Mouse (Mus musculus): ENCODE results near the gene Pias3. TPM values are rescaled to one million over a fixed set of nuclear protein-coding genes. Genes with fewer than 3 reads are reported as not detected.
"Not testable (repeated sequence)": the region's sequence is repeated elsewhere in the genome, so short reads cannot be mapped to it uniquely, and the experiment has no call there.

The Pias3 gene
- polyA plus RNA-seq, 1 experiment from 2014 or later = 74.1 TPM

GRCm38 (mm10) chr3:96730785-96731184 lies 34.6 kb downstream of the Pias3 start:
- Histone ChIP-seq H3K4me3 (replicated peaks) (no peak overlapping the region), H3K4me2 (replicated peaks) (no peak overlapping the region), H3K9me3 (replicated peaks) (no peaks in the 10 kb centered on the region), H3K9ac (no peak overlapping the region), H3K27me3 (no peaks in the 10 kb centered on the region), H3K4me1 (peaks cover 16% of the 10 kb centered on the region), H3K27ac (replicated peaks) (no peak overlapping the region), H3K36me3 (no peaks in the 10 kb centered on the region)
- no peak for ATAC-seq (ENCODE audit: insufficient number of reproducible peaks, low FRiP score, low TSS enrichment, low read depth)
- 81% methylated on average over 5 of the region's 5 CpGs for WGBS

- Histone ChIP-seq H3K9me3 (replicated peaks) (no peaks in the 10 kb centered on the region), H3K27me3 (no peaks in the 10 kb centered on the region), H3K4me2 (replicated peaks) (no peak overlapping the region), H3K4me3 (replicated peaks) (no peak overlapping the region), H3K27ac (replicated peaks) (no peak overlapping the region), H3K36me3 (no peaks in the 10 kb centered on the region), H3K4me1 (peaks cover 6% of the 10 kb centered on the region), H3K9ac (no peak overlapping the region)
- ATAC-seq (ENCODE audit: insufficient number of reproducible peaks, low FRiP score, low TSS enrichment, low read depth) = no peak
- WGBS = 83% methylated on average over 1 of the region's 1 CpGs
Measured at GRCm38 (mm10) chr3:96733984-96734383, 37.8 kb downstream of the Pias3 start.

- Histone ChIP-seq H3K4me2 (replicated peaks) (no peak overlapping the region), H3K4me1 (no peaks in the 10 kb centered on the region), H3K27ac (replicated peaks) (no peak overlapping the region), H3K9me3 (replicated peaks) (no peaks in the 10 kb centered on the region), H3K4me3 (replicated peaks) (no peak overlapping the region), H3K27me3 (no peaks in the 10 kb centered on the region), H3K9ac (no peak overlapping the region), H3K36me3 (no peaks in the 10 kb centered on the region)
- 81% methylated on average over 2 of the region's 2 CpGs for WGBS
- ATAC-seq (ENCODE audit: insufficient number of reproducible peaks, low FRiP score, low TSS enrichment, low read depth) = no peak
Measured at GRCm38 (mm10) chr3:96735200-96735599, 39.0 kb downstream of the Pias3 start.

- Histone ChIP-seq H3K4me1 (no peaks in the 10 kb centered on the region), H3K27me3 (no peaks in the 10 kb centered on the region), H3K27ac (replicated peaks) (no peak overlapping the region), H3K9me3 (replicated peaks) (no peaks in the 10 kb centered on the region), H3K4me3 (replicated peaks) (no peak overlapping the region), H3K9ac (no peak overlapping the region), H3K36me3 (no peaks in the 10 kb centered on the region), H3K4me2 (replicated peaks) (no peak overlapping the region)
- WGBS = 50% methylated on average over 1 of the region's 1 CpGs
- ATAC-seq (ENCODE audit: insufficient number of reproducible peaks, low FRiP score, low TSS enrichment, low read depth) = no peak
Measured at GRCm38 (mm10) chr3:96737013-96737740, 41.0 kb downstream of the Pias3 start.

- H3K36me3 ChIP-seq = no peaks in the 10 kb centered on the region
- no peaks in the 10 kb centered on the region for H3K9me3 ChIP-seq (replicated peaks)
- H3K9ac ChIP-seq = no peak overlapping the region
- no peak overlapping the region for H3K4me3 ChIP-seq (replicated peaks)
- no peak for ATAC-seq (ENCODE audit: insufficient number of reproducible peaks, low FRiP score, low TSS enrichment, low read depth)
- H3K27me3 ChIP-seq = no peaks in the 10 kb centered on the region
- no peak overlapping the region for H3K27ac ChIP-seq (replicated peaks)
- no peaks in the 10 kb centered on the region for H3K4me1 ChIP-seq
- WGBS = 91% methylated on average over 1 of the region's 1 CpGs
- H3K4me2 ChIP-seq (replicated peaks) = no peak overlapping the region
Measured at GRCm38 (mm10) chr3:96737995-96738394, 41.8 kb downstream of the Pias3 start.

- not testable (repeated sequence) for H3K27ac ChIP-seq (replicated peaks); H3K4me1 ChIP-seq; H3K9me3 ChIP-seq (replicated peaks); H3K9ac ChIP-seq; H3K36me3 ChIP-seq; ATAC-seq (ENCODE audit: insufficient number of reproducible peaks, low FRiP score, low TSS enrichment, low read depth); H3K27me3 ChIP-seq; H3K4me3 ChIP-seq (replicated peaks); H3K4me2 ChIP-seq (replicated peaks)
Measured at GRCm38 (mm10) chr3:96740279-96740678, 44.1 kb downstream of the Pias3 start.

GRCm38 (mm10) chr3:96744348-96744747 lies 48.2 kb downstream of the Pias3 start:
- Histone ChIP-seq H3K36me3 (no peaks in the 10 kb centered on the region), H3K4me1 (no peaks in the 10 kb centered on the region), H3K27me3 (no peaks in the 10 kb centered on the region), H3K4me3 (replicated peaks) (no peak overlapping the region), H3K4me2 (replicated peaks) (no peak overlapping the region), H3K27ac (replicated peaks) (no peak overlapping the region), H3K9me3 (replicated peaks) (no peaks in the 10 kb centered on the region), H3K9ac (no peak overlapping the region)
- ATAC-seq (ENCODE audit: insufficient number of reproducible peaks, low FRiP score, low TSS enrichment, low read depth) = no peak
- 84% methylated on average over 3 of the region's 3 CpGs for WGBS

GRCm38 (mm10) chr3:96746829-96747228 lies 50.6 kb downstream of the Pias3 start:
- Histone ChIP-seq H3K4me3 (replicated peaks) (no peak overlapping the region), H3K4me1 (no peaks in the 10 kb centered on the region), H3K9me3 (replicated peaks) (no peaks in the 10 kb centered on the region), H3K36me3 (no peaks in the 10 kb centered on the region), H3K4me2 (replicated peaks) (no peak overlapping the region), H3K9ac (no peak overlapping the region), H3K27ac (replicated peaks) (no peak overlapping the region), H3K27me3 (no peaks in the 10 kb centered on the region)
- WGBS = 40% methylated on average over 1 of the region's 1 CpGs
- no peak for ATAC-seq (ENCODE audit: insufficient number of reproducible peaks, low FRiP score, low TSS enrichment, low read depth)

Other genes with a start within 250 kb of the Pias3 start
- 0.31 TPM in 1 of 2 replicates, not detected in the other for gene BC107364, start 244.1 kb upstream of the Pias3 start, polyA plus RNA-seq (2015; fragmentation: Nextera tagmentation; extraction: Ambion mirVana)
- gene Hfe2, start 171.2 kb upstream of the Pias3 start, polyA plus RNA-seq (2015; fragmentation: Nextera tagmentation; extraction: Ambion mirVana) = 12.4 and 16.1 TPM in 2 replicates
- gene Txnip, start 138.4 kb upstream of the Pias3 start, polyA plus RNA-seq (2015; fragmentation: Nextera tagmentation; extraction: Ambion mirVana) = 179 and 184 TPM in 2 replicates
- gene Gm16253, start 119.4 kb upstream of the Pias3 start, polyA plus RNA-seq (2015; fragmentation: Nextera tagmentation; extraction: Ambion mirVana) = 1.5 and 2.0 TPM in 2 replicates
- gene Polr3gl, start 102.2 kb upstream of the Pias3 start, polyA plus RNA-seq (2015; fragmentation: Nextera tagmentation; extraction: Ambion mirVana) = 43.6 and 48.5 TPM in 2 replicates
- 2.2 and 3.0 TPM in 2 replicates for gene Ankrd34a, start 99.7 kb upstream of the Pias3 start, polyA plus RNA-seq (2015; fragmentation: Nextera tagmentation; extraction: Ambion mirVana)
- 8.7 and 10.1 TPM in 2 replicates for gene Lix1l, start 95.2 kb upstream of the Pias3 start, polyA plus RNA-seq (2015; fragmentation: Nextera tagmentation; extraction: Ambion mirVana)
- 119 and 121 TPM in 2 replicates for gene Rbm8a, start 66.5 kb upstream of the Pias3 start, polyA plus RNA-seq (2015; fragmentation: Nextera tagmentation; extraction: Ambion mirVana)
- gene Pex11b, start 61.0 kb upstream of the Pias3 start, polyA plus RNA-seq (2015; fragmentation: Nextera tagmentation; extraction: Ambion mirVana) = 54.7 and 58.7 TPM in 2 replicates
- gene Gm42957, start 60.9 kb upstream of the Pias3 start, polyA plus RNA-seq (2015; fragmentation: Nextera tagmentation; extraction: Ambion mirVana) = 0.43 and 0.45 TPM in 2 replicates
- 6.3 and 6.9 TPM in 2 replicates for gene Itga10, start 50.8 kb upstream of the Pias3 start, polyA plus RNA-seq (2015; fragmentation: Nextera tagmentation; extraction: Ambion mirVana)
- gene Ankrd35, start 26.3 kb upstream of the Pias3 start, polyA plus RNA-seq (2015; fragmentation: Nextera tagmentation; extraction: Ambion mirVana) = 10.2 TPM in 2 replicates
- gene Nudt17, start 12.2 kb downstream of the Pias3 start, polyA plus RNA-seq (2015; fragmentation: Nextera tagmentation; extraction: Ambion mirVana) = 15.3 and 16.3 TPM in 2 replicates
- 32.3 and 32.8 TPM in 2 replicates for gene Polr3c, start 31.2 kb downstream of the Pias3 start, polyA plus RNA-seq (2015; fragmentation: Nextera tagmentation; extraction: Ambion mirVana)
- gene Rnf115, start 31.3 kb downstream of the Pias3 start, polyA plus RNA-seq (2015; fragmentation: Nextera tagmentation; extraction: Ambion mirVana) = 39.8 and 42.0 TPM in 2 replicates
- not detected in 2 replicates for gene Pdzk1, start 132.9 kb downstream of the Pias3 start, polyA plus RNA-seq (2015; fragmentation: Nextera tagmentation; extraction: Ambion mirVana)
- gene Cd160, start 133.0 kb downstream of the Pias3 start, polyA plus RNA-seq (2015; fragmentation: Nextera tagmentation; extraction: Ambion mirVana) = 0.07 and 0.13 TPM in 2 replicates
- gene Gja5, start 208.3 kb downstream of the Pias3 start, polyA plus RNA-seq (2015; fragmentation: Nextera tagmentation; extraction: Ambion mirVana) = 20.2 and 23.9 TPM in 2 replicates
- 37.8 and 41.5 TPM in 2 replicates for gene Gpr89, start 209.0 kb downstream of the Pias3 start, polyA plus RNA-seq (2015; fragmentation: Nextera tagmentation; extraction: Ambion mirVana)
- gene Gja8, start 229.6 kb downstream of the Pias3 start, polyA plus RNA-seq (2015; fragmentation: Nextera tagmentation; extraction: Ambion mirVana) = 0.03 and 0.07 TPM in 2 replicates

All from embryonic facial prominence, embryonic 15.5 days (tissue).